Mouse (Mus musculus) 3T3-L1 (cell line): ENCODE measurements at regions not wholly inside any gene's neighbourhood (a gene's known extent, or its start where the extent isn't known, plus 50 kb on each side); places are given as distances from the start of the nearest gene placed in this dataset.

Experiments
- DNase-seq: peaks from one replicate; pipeline ENCODE4 v3.0.0-alpha.2; 2015; ENCODE audit warnings: low read depth, low spot score

GRCm38 (mm10) chr7:70117930-70118922, 248.3 kb downstream of the Nr2f2 start:
- DNase-seq = no peak

- DNase-seq = no peak
Measured at GRCm38 (mm10) chr7:70109013-70109412, 257.5 kb downstream of the Nr2f2 start.

DNA sequence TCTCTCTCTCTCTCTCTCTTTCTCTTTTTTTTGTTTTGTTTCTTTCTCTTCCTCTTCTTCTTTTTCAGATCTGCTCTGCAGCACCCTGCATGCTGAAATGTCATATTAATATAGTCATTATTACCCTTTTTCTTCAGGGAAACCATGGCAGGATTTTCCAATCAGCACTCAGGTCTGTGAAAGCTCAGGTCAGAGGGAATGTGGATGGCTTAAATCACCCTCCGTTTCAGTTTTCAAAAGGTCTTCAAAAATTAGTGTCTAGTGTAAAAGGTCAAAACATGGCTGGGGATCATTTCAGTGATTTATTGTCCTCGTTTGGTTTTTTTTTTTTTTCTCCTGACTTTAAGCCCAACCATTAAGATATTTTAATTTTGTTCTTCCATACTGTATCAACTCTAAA, 261.5 kb downstream of the Nr2f2 start:
- DNase-seq = no peak

DNA sequence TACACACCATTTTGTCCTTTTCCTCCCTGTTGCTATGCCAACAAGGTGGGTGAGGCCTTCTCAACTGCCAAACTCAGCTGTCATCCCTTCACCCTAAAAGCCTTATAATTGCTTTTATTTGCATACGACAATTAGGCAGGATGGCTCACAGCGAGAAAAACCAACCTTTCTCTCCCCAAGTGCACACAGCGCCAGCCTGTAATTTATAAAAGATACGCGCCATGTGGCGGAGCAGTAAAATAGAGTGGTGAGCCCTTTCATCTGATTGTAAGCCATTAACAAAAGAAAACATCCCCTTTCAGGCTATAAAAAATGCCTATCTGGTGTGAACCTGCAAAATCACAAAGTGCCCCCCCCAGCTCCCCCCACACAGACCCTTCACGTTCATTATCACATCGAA, 262.0 kb downstream of the Nr2f2 start:
- DNase-seq = no peak

DNA sequence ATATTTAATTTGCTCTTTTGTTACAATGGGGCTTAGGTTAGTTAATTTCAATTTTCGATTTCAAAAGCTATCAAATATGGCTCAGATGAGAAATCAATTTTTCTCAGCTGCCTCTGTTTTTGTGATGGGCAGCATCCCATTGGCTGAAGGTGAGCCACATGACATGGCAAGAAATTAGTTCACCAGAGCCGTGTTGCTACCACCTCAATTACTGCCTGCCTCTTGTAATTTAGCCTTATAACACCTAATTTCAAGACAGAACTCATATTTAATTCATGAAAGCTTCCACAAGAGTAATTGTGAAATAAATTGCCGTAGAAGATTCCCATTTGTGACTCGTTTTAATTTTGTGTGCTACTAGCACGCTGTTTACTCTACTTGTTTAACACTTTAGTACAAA, 262.9 kb downstream of the Nr2f2 start:
- no peak for DNase-seq

- DNase-seq = no peak
Measured at GRCm38 (mm10) chr7:70099001-70099400, 267.5 kb downstream of the Nr2f2 start.

DNA sequence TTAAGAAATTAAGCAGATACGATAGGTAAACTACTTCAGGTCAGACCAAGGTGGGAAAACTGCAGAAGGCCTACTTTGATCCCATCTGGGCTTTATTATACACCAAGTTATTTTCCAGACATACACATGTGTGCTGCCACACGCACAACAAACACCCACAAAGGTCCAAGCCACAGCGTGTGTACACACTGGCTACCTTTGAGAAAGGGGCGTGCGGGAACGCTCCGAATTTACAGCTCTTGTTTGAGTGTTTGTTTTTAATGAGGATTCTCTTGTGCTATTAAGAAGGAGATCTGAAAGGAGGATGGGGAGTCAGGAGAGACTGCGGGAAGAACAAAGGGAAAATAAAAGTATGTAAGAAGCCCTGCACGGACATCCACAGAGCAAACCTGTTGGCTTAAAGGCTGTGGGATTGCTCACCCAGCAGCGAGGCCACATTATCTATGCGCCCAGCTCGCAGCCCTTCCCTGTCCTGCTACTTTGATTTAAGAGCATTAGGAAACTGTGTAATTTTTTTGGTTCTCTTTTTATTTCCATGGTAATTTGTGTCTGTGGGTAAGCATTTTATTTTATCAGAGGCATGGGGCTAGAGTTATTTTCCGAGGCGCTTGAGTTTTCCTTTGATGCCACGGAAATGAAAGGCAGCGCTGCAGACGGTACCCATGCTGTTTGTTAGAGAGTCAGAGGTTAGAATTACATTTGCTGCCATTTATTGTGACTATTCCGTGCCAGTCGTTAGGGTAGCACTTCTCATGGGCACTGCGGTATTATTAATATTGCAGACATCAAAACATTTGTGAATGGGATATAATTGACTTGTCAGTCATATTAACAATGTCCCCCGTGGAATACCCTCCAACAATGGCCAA, 272.4 kb downstream of the Nr2f2 start:
- DNase-seq = no peak

- DNase-seq = no peak
Measured at GRCm38 (mm10) chr7:70092089-70092488, 274.4 kb downstream of the Nr2f2 start.

DNA sequence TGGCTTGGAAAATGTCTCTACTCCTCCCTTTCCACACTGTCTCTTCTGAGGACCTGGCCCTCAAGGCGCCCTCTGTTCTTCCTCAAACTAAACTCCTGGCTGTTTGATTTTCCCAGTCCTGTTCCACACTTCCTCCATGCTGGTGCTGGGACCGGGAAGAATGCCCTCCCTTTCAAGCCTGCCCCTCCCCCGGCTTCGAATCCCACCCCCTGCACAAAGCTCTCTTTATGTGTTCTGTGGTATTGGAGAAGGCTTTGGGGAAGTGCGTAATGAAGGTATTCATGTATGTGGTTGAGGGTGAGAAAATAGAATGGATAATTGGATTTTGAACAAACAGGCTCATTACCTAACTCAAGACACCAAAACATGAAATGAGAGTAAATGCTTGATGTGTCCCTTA, 277.4 kb downstream of the Nr2f2 start:
- no peak for DNase-seq

GRCm38 (mm10) chr7:70069662-70070061, 296.9 kb downstream of the Nr2f2 start:
- DNase-seq = peak; percentile 3

- no peak for DNase-seq
Measured at GRCm38 (mm10) chr7:70067828-70068719, 298.5 kb downstream of the Nr2f2 start.

DNA sequence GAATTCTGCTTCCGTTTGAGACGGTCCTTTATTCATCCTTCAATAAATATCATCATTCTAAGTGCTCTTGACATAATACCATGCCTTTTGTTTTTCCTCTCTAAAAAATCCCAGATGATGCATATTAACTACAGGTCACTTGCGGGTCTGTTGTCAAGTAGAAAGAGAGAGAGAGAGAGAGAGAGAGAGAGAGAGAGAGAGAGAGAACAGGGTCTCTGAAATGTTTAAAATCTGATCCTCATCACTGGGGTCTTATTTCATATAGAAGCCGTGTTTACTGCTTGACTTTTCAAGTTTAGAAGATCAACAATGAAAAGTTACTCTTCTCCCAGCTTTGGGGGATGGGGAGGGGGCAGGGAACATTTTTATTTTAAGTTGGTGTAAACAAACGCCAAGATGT, 299.5 kb downstream of the Nr2f2 start:
- no peak for DNase-seq

DNA sequence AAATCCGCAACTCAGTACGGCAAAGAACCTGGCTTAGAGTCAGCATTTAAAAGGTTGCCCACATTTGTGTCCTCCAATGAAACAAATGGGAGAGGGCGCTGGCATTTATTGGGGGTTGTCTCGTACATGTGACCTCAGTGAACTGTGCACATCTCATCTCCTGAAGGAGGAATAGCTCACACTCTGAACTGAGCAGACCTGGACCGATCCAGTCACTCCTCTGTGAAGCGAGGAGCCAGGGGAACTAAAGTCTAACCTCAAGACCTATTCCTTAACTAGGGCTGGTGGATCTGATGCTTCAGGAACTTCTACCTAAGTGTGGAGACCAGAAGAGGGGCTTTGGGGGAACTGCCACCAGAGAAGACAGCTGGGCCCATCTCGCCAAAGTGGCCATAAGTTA, 300.1 kb downstream of the Nr2f2 start:
- no peak for DNase-seq

DNA sequence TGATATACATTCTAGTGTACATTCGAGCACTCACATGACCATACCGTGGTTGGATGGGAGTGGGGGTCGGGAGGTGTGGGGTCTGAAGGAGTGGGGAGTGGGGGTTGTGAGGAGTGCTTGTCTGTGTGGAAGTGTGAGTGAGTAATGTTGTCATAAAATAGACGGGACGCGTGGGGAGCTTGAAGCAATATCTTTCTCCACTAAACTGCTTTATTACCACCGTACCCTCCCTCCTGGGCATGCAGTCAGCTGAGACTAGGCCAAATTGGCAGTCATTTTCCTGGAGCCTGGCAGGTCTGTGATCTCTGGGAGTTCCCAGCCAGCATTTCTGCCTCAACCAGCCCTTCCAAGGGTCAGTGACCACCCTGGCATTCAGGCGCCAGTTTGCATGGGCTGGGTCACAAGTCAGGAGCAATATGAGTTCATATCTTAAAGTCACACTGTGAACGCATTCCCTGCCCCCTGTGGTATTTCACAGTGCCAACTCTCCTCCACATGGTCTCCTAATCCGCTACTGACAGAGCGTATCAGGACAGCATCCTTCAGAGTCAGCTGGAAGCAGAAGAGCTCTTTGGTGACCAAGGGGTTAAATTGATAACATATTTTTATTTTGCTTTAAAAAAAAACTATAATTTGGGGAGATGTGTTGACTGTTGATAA, 300.9 kb downstream of the Nr2f2 start:
- no peak for DNase-seq

DNA sequence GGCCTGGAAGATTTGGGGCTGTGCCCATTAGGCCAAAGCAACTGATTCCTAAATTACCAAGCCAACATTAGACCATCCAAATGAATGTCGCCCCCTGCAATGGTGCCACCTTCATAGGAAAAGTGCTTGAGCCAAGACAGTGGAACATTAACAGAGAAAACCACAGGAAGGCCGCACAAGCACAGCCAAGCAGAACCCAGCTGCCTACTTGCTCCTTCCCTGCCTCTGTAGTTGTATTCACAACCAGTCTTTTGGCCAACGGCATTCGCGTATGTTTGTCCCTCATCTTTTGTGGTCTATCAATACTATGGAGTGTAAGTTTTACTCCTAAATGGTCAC, 319.2 kb downstream of the Nr2f2 start:
- no peak for DNase-seq

DNA sequence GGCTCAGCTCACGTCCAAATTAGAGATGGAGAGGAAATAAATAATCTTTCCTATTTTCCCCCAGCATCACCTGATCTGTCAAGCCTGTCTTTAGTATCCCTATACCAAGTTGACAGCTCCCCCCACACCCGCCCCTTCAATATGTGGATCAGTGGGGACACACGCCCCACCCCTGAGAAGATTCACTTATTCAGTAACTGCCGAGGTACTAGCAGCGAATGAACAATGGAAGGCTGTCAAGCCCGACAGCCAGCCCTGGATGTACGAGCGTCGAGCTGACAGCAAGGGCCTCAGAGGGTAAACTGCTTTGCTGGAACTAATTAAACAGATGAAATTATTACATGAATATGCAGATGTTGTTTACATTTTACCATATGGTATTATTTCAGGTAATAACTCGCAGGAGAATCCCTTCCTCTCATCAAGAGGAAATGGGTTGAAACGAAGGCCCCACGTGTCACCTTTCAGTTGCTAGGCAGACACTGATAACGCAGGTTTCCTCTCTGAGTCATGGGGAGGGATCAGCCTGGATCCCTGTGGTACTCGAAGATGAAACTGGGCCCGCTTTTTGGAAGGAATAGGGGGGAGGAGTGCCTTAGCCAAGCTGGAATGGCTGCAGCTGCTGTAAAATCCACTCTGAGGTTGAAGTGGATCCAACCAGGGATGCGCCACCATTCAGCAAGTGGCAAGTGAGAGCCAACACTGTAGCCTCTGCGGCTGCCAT, 319.7 kb downstream of the Nr2f2 start:
- DNase-seq = no peak

GRCm38 (mm10) chr7:70037011-70037410, 329.5 kb downstream of the Nr2f2 start:
- peak; percentile 95 for DNase-seq

DNA sequence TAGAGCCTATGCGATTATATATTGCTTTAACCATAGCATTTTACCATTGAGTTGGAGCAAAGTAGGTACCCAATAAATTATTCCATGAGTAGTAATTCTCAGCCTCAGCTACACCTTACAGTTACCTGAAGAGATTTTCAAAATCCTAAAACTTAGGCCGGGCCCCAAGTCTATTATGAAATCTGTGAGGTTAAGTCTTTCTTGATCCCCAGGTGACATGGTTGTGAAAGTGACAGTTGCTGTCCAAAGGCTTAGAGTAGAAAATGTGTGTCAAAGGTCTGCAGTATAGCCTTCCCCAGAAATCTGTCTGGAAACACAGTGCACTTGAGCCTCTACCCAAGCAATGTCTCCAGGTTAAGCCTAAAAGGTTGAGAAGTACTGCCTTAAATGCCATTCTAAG, 333.7 kb downstream of the Nr2f2 start:
- DNase-seq = no peak

DNA sequence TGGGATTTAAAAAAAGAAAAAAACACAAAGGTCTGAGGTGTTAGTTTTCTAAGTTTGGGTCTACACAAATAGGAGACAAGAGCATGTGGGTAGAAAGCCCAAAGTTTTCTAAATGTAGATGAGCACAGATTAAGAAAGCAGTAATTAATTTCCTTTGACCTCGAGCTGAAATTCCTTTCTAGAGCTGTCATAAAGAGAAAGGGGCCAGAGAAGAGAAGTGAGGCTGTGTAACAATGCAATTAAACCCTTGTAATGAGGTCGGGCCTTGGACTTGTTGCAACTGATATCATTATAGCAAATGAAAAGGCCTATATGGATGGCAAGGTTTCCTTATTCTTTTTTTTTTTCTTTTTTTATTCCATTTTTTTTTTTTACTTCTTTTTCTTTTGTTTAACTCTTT, 337.2 kb downstream of the Nr2f2 start:
- no peak for DNase-seq

- no peak for DNase-seq
Measured at GRCm38 (mm10) chr7:70025527-70025926, 341.0 kb downstream of the Nr2f2 start.
